Mouse (Mus musculus) splenic B cell, adult 2 months (primary cell): Measurements from ENCODE around the gene Adgra3.

ENCODE experiments used
- DNase-seq: peaks from one replicate; pipeline ENCODE4 v3.0.0-alpha.2; 2011; ENCODE audit warnings: low read depth, low spot score
- H3K27me3 ChIP-seq: 2 replicates; pipeline ENCODE4 v1.6.1; 2012; ENCODE audit warnings: mild to moderate bottlenecking, low read length, moderate library complexity, mixed read lengths; ENCODE audit not compliant: control insufficient read depth, poor library complexity, insufficient read depth, severe bottlenecking
- H3K36me3 ChIP-seq: 2 replicates; pipeline ENCODE4 v1.6.1; 2012; ENCODE audit warnings: mild to moderate bottlenecking, low read length, moderate library complexity, mixed read lengths; ENCODE audit not compliant: control insufficient read depth, poor library complexity, insufficient read depth, severe bottlenecking

Adgra3 gene

DNA sequence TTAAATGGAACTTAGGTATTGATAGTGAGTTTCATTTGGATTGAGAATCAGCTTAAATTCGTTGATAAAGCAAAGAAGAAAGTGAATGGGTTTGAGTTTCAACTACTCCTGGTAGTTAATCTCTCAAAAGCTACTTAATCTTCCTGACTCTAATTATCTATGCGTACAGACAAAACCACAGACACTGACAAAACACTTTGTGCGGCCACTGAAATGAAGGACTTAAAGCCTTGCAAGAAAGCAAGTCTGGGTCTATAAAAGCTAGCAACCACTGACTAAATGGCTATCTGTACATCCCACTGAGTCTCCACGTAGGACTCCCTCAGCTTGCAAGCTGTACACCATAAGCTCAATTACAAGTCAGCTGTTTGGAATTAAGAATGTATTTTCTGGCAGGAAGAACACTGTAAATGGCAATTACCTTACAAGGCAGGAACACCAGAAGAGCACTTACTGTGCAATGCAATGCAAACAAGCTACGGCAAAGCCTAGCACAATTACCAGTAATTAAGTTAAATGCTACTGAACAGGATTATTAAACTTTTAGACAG is 43.6 kb downstream of the Adgra3 start:
- Histone ChIP-seq H3K27me3 (no peaks in the 10 kb centered on the region), H3K36me3 (no peaks in the 10 kb centered on the region)
- no peak for DNase-seq

DNA sequence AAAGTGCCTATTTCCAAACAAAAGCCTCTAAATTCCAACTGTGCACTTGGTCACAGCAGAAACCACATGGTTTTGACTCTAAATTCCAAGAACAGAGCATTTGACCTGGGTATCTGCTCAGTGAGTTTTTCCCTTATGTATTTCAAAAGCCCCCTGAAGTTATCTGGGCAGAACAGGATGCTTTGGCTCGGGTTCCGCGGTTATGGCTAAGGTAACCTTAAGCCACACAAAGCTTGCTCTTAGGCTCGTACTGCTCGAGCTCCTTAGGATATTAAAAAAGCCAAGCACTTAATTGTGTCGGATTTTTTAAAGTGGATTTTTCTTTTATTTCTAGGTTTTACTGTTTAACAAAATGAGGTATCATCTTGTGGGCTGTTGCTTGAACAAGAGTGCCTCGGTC is 44.1 kb downstream of the Adgra3 start:
- DNase-seq = no peak
- no peaks in the 10 kb centered on the region for H3K27me3 ChIP-seq
- H3K36me3 ChIP-seq = no peaks in the 10 kb centered on the region

DNA sequence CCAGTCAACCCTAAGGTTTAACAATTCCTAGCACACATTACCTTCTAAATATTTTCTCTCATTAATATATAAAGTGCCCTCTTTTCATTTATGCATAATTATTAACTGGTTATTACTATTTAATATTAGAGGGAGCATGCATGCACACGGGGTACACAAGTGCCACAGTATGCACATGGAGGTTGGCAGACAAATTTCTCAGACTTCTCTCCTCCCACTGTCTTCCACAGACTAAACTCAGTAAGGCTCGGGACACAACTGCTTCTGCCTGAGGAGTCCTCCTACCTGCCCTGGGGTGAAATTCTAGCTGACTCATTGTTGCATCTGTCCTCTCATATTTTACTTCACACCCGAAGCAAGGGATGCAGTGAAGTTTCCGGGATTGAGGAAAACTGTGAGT is 44.8 kb downstream of the Adgra3 start:
- Histone ChIP-seq H3K27me3 (no peaks in the 10 kb centered on the region), H3K36me3 (no peaks in the 10 kb centered on the region)
- DNase-seq = no peak

GRCm38 (mm10) chr5:50008841-50009240 is 50.0 kb downstream of the Adgra3 start:
- DNase-seq = no peak
- H3K36me3 ChIP-seq = no peaks in the 10 kb centered on the region

DNA sequence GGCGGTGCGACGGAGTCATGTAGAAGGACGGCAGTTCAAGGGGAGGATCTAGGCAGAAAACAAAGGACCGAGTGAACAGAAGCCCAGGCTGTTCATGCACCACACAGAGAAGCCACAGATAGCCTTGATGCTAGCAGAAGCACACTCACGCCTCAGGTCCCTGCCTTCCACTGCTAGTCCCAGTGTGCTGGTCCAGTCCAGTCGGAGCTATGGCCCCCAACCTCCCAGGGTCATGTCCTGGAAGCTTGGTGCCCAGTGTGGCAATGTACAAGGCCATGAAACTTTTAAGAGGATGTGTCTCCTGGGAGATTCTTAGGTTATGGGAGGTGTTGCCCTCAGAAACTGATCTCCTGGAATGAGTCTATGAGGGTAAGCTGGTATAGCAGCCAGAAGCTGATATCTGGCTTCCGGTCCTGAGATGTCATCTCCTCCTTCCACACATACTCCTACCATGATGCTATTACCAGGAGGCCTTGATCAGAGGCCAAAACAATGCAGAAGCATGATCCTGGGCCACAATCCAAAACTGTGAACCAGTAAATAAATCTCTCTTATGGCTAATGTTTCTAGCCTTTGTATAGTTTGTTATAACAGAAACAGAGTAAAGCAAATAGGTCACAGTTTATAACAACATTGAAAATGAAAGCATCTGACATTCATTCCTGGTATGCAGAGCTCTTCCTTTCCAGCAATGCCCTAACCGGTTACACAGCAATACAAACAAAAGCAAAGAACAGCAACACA is 51.7 kb downstream of the Adgra3 start:
- no peak for DNase-seq
- H3K27me3 ChIP-seq = no peaks in the 10 kb centered on the region
- no peaks in the 10 kb centered on the region for H3K36me3 ChIP-seq

More at GRCm38 (mm10) chr5:50008841-50009240, 50.0 kb downstream of the Adgra3 start:
- H3K27me3 ChIP-seq = no peaks in the 10 kb centered on the region

GRCm38 (mm10) chr5:50002269-50002668 is 56.5 kb downstream of the Adgra3 start:
- H3K36me3 ChIP-seq = no peaks in the 10 kb centered on the region
- DNase-seq = no peak
- H3K27me3 ChIP-seq = no peaks in the 10 kb centered on the region

GRCm38 (mm10) chr5:49999764-50000163 is 59.0 kb downstream of the Adgra3 start:
- no peaks in the 10 kb centered on the region for H3K36me3 ChIP-seq
- no peak for DNase-seq
- no peaks in the 10 kb centered on the region for H3K27me3 ChIP-seq

- H3K36me3 ChIP-seq = no peaks in the 10 kb centered on the region
- DNase-seq = no peak
- no peaks in the 10 kb centered on the region for H3K27me3 ChIP-seq
Observed at GRCm38 (mm10) chr5:49997019-49997418, 61.8 kb downstream of the Adgra3 start.

GRCm38 (mm10) chr5:49996457-49996856 is 62.3 kb downstream of the Adgra3 start:
- no peaks in the 10 kb centered on the region for H3K27me3 ChIP-seq
- no peak for DNase-seq
- no peaks in the 10 kb centered on the region for H3K36me3 ChIP-seq

DNA sequence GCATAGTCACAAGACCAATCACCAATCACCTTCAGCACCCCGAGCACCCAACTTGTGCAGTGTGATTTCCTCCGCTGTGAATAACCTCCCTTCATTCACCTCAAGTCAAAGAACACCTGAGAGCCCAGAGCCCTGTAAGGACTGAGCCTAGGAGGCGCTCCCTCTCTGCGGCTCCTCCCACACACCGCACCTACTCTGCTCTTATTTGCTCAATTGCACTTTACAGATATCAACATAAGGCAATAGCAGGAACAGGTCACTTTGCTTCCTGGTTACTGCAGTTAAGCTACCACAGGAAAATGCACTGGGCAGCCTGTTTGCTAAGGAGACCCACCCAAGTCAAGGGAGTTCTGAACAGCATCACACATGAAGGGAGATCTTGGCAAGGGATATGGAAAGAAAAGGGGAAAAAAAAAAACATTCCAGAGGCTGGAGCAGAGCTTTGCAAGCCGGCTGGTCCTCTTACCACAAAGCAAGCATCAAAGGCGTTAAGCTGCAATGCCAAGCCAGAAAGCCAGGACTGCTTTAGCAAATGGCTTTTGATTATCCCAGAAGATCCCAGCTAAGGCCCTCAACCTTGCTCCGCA is 68.0 kb downstream of the Adgra3 start:
- H3K27me3 ChIP-seq = no peaks in the 10 kb centered on the region
- H3K36me3 ChIP-seq = no peaks in the 10 kb centered on the region
- DNase-seq = no peak

GRCm38 (mm10) chr5:49988015-49988798 is 70.6 kb downstream of the Adgra3 start:
- Histone ChIP-seq H3K27me3 (no peaks in the 10 kb centered on the region), H3K36me3 (no peaks in the 10 kb centered on the region)
- DNase-seq = no peak

GRCm38 (mm10) chr5:49980727-49981126 is 78.1 kb downstream of the Adgra3 start:
- Histone ChIP-seq H3K36me3 (no peaks in the 10 kb centered on the region), H3K27me3 (no peaks in the 10 kb centered on the region)
- no peak for DNase-seq

GRCm38 (mm10) chr5:49979246-49979645 is 79.6 kb downstream of the Adgra3 start:
- Histone ChIP-seq H3K27me3 (no peaks in the 10 kb centered on the region), H3K36me3 (no peaks in the 10 kb centered on the region)
- DNase-seq = no peak

DNA sequence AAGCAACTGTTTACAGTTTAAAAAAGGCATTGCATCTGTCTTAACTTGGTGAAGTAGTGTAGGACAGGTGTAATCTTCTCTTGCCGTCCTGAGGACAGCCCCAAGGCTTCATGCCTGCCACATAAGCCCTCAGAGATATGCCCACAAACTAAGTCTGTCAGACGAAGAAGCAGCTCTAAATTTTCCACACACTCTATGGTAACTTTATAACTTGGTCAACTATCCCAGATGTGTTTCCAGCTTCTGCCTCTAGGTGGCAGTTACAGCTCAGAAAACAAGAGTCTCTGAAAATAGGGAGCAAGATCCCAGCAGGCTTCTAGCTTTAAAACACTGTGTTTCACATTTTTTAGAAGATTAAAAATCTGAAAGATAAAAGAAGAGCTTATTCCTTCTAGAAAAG is 82.8 kb downstream of the Adgra3 start:
- H3K36me3 ChIP-seq = no peaks in the 10 kb centered on the region
- DNase-seq = peak; percentile 2

DNA sequence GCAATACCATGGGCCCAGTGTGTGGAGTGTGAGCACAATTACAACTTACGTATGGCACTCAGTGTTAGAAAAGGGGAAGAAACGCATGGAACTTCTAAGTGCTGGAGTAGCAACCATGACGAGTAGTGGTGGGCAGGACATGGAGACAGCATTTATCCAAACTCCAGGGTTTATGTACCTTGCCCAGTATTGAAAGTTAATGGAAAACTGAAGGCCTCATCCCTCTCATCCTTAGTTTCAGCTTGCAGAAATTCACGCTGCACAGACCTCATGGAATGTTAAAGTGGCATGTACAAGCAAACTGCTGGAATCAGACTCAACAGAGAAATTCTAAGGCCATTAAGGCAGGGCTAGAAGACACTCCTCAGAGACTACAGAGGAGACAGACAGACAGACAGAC is 84.6 kb downstream of the Adgra3 start:
- no peak for DNase-seq
- Histone ChIP-seq H3K36me3 (no peaks in the 10 kb centered on the region), H3K27me3 (no peaks in the 10 kb centered on the region)

More for the DNA sequence above, 82.8 kb downstream of the Adgra3 start:
- H3K27me3 ChIP-seq = no peaks in the 10 kb centered on the region
